Mouse (Mus musculus): ENCODE data around the gene Tbxa2r. TPM values are rescaled to one million over a fixed set of nuclear protein-coding genes. Genes with fewer than 3 reads are reported as not detected.

Tbxa2r gene
- polyA plus RNA-seq, 1 experiment from 2014 or later = 3.1 TPM

- Histone ChIP-seq H3K27me3 (no peaks in the 10 kb centered on the region), H3K36me3 (peaks cover 7% of the 10 kb centered on the region; the same call in 1 of the 2 replicates), H3K9ac (replicated peaks) (no peak overlapping the region), H3K4me3 (no peak overlapping the region), H3K9me3 (no peaks in the 10 kb centered on the region), H3K27ac (replicated peaks) (no peak overlapping the region), H3K4me1 (peaks cover 29% of the 10 kb centered on the region), H3K4me2 (replicated peaks) (no peak overlapping the region)
- no peak for ATAC-seq (replicated peaks)
- WGBS = 88% methylated on average over 5 of the region's 5 CpGs
These were observed 53.5 kb downstream of the Tbxa2r start for GRCm38 (mm10) chr10:81382039-81382438.

GRCm38 (mm10) chr10:81383802-81384604, 55.5 kb downstream of the Tbxa2r start, which contains the start of the genes Dohh and Gm48551:
Gene Dohh, plus strand, starts transcription at chr10:81384428.
Gene Gm48551, plus strand, starts transcription at chr10:81384466.
- Histone ChIP-seq H3K9me3 (no peaks in the 10 kb centered on the region), H3K4me1 (peaks cover 19% of the 10 kb centered on the region), H3K9ac (replicated peaks) (peak within 1 kb of the TSS; percentile 79), H3K4me3 (peak within 1 kb of the TSS; percentile 93), H3K36me3 (peaks cover 22% of the 10 kb centered on the region), H3K4me2 (replicated peaks) (peak within 1 kb of the TSS; percentile 96), H3K27me3 (no peaks in the 10 kb centered on the region), H3K27ac (replicated peaks) (peak within 1 kb of the TSS; percentile 89)
- peak; percentile 96 for ATAC-seq (replicated peaks)
- WGBS = 9% methylated on average over 54 of the region's 54 CpGs

GRCm38 (mm10) chr10:81384605-81384982, 56.1 kb downstream of the Tbxa2r start:
- no peaks in the 10 kb centered on the region for H3K27me3 ChIP-seq
- H3K36me3 ChIP-seq = peaks cover 22% of the 10 kb centered on the region
- no peaks in the 10 kb centered on the region for H3K9me3 ChIP-seq
- peak overlapping the region; percentile 93 for H3K4me3 ChIP-seq
- under 1% methylated on average over 19 of the region's 19 CpGs for WGBS
- peaks cover 18% of the 10 kb centered on the region for H3K4me1 ChIP-seq
- ATAC-seq (replicated peaks) = peak; percentile 31; the same call in 1 of the 2 replicates
- H3K4me2 ChIP-seq (replicated peaks) = peak overlapping the region; percentile 96
- H3K27ac ChIP-seq (replicated peaks) = peak overlapping the region; percentile 89
- peak overlapping the region; percentile 79 for H3K9ac ChIP-seq (replicated peaks)

Other genes starting within 250 kb of the Tbxa2r start
- 0.13 and 0.25 TPM in 2 replicates for gene Creb3l3, start 229.9 kb upstream of the Tbxa2r start, polyA plus RNA-seq (2015; fragmentation: Nextera tagmentation; extraction: Ambion mirVana)
- 211 and 229 TPM in 2 replicates for gene Map2k2, start 222.8 kb upstream of the Tbxa2r start, polyA plus RNA-seq (2015; fragmentation: Nextera tagmentation; extraction: Ambion mirVana)
- gene Zbtb7a, start 193.5 kb upstream of the Tbxa2r start, polyA plus RNA-seq (2015; fragmentation: Nextera tagmentation; extraction: Ambion mirVana) = 12.1 and 15.1 TPM in 2 replicates
- gene Pias4, start 160.8 kb upstream of the Tbxa2r start, polyA plus RNA-seq (2015; fragmentation: Nextera tagmentation; extraction: Ambion mirVana) = 54.9 and 57.8 TPM in 2 replicates
- gene Eef2, start 152.1 kb upstream of the Tbxa2r start, polyA plus RNA-seq (2015; fragmentation: Nextera tagmentation; extraction: Ambion mirVana) = 633 and 637 TPM in 2 replicates
- gene Dapk3, start 145.7 kb upstream of the Tbxa2r start, polyA plus RNA-seq (2015; fragmentation: Nextera tagmentation; extraction: Ambion mirVana) = 56.8 and 61.3 TPM in 2 replicates
- 0.14 and 0.19 TPM in 2 replicates for gene 4930442H23Rik, start 144.9 kb upstream of the Tbxa2r start, polyA plus RNA-seq (2015; fragmentation: Nextera tagmentation; extraction: Ambion mirVana)
- 0.11 TPM in 1 of 2 replicates, not detected in the other for gene Nmrk2, start 126.7 kb upstream of the Tbxa2r start, polyA plus RNA-seq (2015; fragmentation: Nextera tagmentation; extraction: Ambion mirVana)
- 72.6 and 75.3 TPM in 2 replicates for gene Atcay, start 97.9 kb upstream of the Tbxa2r start, polyA plus RNA-seq (2015; fragmentation: Nextera tagmentation; extraction: Ambion mirVana)
- gene Zfr2, start 95.6 kb upstream of the Tbxa2r start, polyA plus RNA-seq (2015; fragmentation: Nextera tagmentation; extraction: Ambion mirVana) = 19.5 and 21.2 TPM in 2 replicates
- 22.4 TPM in 2 replicates for gene Matk, start 75.8 kb upstream of the Tbxa2r start, polyA plus RNA-seq (2015; fragmentation: Nextera tagmentation; extraction: Ambion mirVana)
- 97.3 and 104 TPM in 2 replicates for gene Mrpl54, start 61.8 kb upstream of the Tbxa2r start, polyA plus RNA-seq (2015; fragmentation: Nextera tagmentation; extraction: Ambion mirVana)
- gene Apba3, start 61.8 kb upstream of the Tbxa2r start, polyA plus RNA-seq (2015; fragmentation: Nextera tagmentation; extraction: Ambion mirVana) = 33.5 and 37.5 TPM in 2 replicates
- gene Tjp3, start 37.1 kb upstream of the Tbxa2r start, polyA plus RNA-seq (2015; fragmentation: Nextera tagmentation; extraction: Ambion mirVana) = 8.5 and 9.0 TPM in 2 replicates
- 123 and 127 TPM in 2 replicates for gene Pip5k1c, start 35.8 kb upstream of the Tbxa2r start, polyA plus RNA-seq (2015; fragmentation: Nextera tagmentation; extraction: Ambion mirVana)
- 40.7 and 42.4 TPM in 2 replicates for gene Cactin, start 7.6 kb upstream of the Tbxa2r start, polyA plus RNA-seq (2015; fragmentation: Nextera tagmentation; extraction: Ambion mirVana)
- gene Gipc3, start 14.5 kb downstream of the Tbxa2r start, polyA plus RNA-seq (2015; fragmentation: Nextera tagmentation; extraction: Ambion mirVana) = not detected in 2 replicates
- gene Hmg20b, start 21.7 kb downstream of the Tbxa2r start, polyA plus RNA-seq (2015; fragmentation: Nextera tagmentation; extraction: Ambion mirVana) = 41.4 and 43.3 TPM in 2 replicates
- gene Mfsd12, start 28.8 kb downstream of the Tbxa2r start, polyA plus RNA-seq (2015; fragmentation: Nextera tagmentation; extraction: Ambion mirVana) = 11.2 and 11.9 TPM in 2 replicates
- gene 4930404N11Rik, start 37.1 kb downstream of the Tbxa2r start, polyA plus RNA-seq (2015; fragmentation: Nextera tagmentation; extraction: Ambion mirVana) = 0.73 and 1.3 TPM in 2 replicates
- 133 and 135 TPM in 2 replicates for gene Fzr1, start 49.8 kb downstream of the Tbxa2r start, polyA plus RNA-seq (2015; fragmentation: Nextera tagmentation; extraction: Ambion mirVana)
- gene Dohh, start 55.7 kb downstream of the Tbxa2r start, polyA plus RNA-seq (2015; fragmentation: Nextera tagmentation; extraction: Ambion mirVana) = 88.2 and 89.0 TPM in 2 replicates
- 5.4 and 6.6 TPM in 2 replicates for gene Gm48551, start 55.7 kb downstream of the Tbxa2r start, polyA plus RNA-seq (2015; fragmentation: Nextera tagmentation; extraction: Ambion mirVana)
- gene Gm48552, start 60.3 kb downstream of the Tbxa2r start, polyA plus RNA-seq (2015; fragmentation: Nextera tagmentation; extraction: Ambion mirVana) = 2.9 and 3.1 TPM in 2 replicates
- 1.2 and 1.8 TPM in 2 replicates for gene Smim24, start 64.3 kb downstream of the Tbxa2r start, polyA plus RNA-seq (2015; fragmentation: Nextera tagmentation; extraction: Ambion mirVana)
- 24.2 and 29.4 TPM in 2 replicates for gene Nfic, start 126.9 kb downstream of the Tbxa2r start, polyA plus RNA-seq (2015; fragmentation: Nextera tagmentation; extraction: Ambion mirVana)
- 76.1 and 78.5 TPM in 2 replicates for gene Celf5, start 154.0 kb downstream of the Tbxa2r start, polyA plus RNA-seq (2015; fragmentation: Nextera tagmentation; extraction: Ambion mirVana)
- gene Ncln, start 167.7 kb downstream of the Tbxa2r start, polyA plus RNA-seq (2015; fragmentation: Nextera tagmentation; extraction: Ambion mirVana) = 60.3 and 65.0 TPM in 2 replicates
- gene S1pr4, start 171.4 kb downstream of the Tbxa2r start, polyA plus RNA-seq (2015; fragmentation: Nextera tagmentation; extraction: Ambion mirVana) = 0.69 and 0.73 TPM in 2 replicates
- gene Gna15, start 195.5 kb downstream of the Tbxa2r start, polyA plus RNA-seq (2015; fragmentation: Nextera tagmentation; extraction: Ambion mirVana) = 0.57 and 0.84 TPM in 2 replicates
- 99.8 and 103 TPM in 2 replicates for gene Gna11, start 216.5 kb downstream of the Tbxa2r start, polyA plus RNA-seq (2015; fragmentation: Nextera tagmentation; extraction: Ambion mirVana)
- 665 and 705 TPM in 2 replicates for gene Aes, start 230.8 kb downstream of the Tbxa2r start, polyA plus RNA-seq (2015; fragmentation: Nextera tagmentation; extraction: Ambion mirVana)
- gene Tle2, start 245.8 kb downstream of the Tbxa2r start, polyA plus RNA-seq (2015; fragmentation: Nextera tagmentation; extraction: Ambion mirVana) = 27.3 and 28.0 TPM in 2 replicates